Mouse (Mus musculus) brain, embryonic 14.5 days (tissue): ENCODE measurements around the gene Pam.

Source experiments
- CTCF ChIP-seq: fragments of 200-500 bp; IDR thresholded peaks from 2 replicates; pipeline ENCODE4 v1.5.1; 2012; ENCODE audit warnings: inconsistent platforms, mild to moderate bottlenecking, moderate library complexity, borderline replicate concordance; ENCODE audit not compliant: insufficient read depth, insufficient read length; ENCODE audit errors: extremely low read depth
- POLR2A ChIP-seq: fragments of 200-500 bp; IDR thresholded peaks from 2 replicates; pipeline ENCODE4 v1.6.1; 2012; ENCODE audit warnings: mild to moderate bottlenecking, inconsistent platforms, borderline replicate concordance; ENCODE audit not compliant: poor library complexity, insufficient read depth, insufficient read length, severe bottlenecking; ENCODE audit errors: extremely low read depth

DNA sequence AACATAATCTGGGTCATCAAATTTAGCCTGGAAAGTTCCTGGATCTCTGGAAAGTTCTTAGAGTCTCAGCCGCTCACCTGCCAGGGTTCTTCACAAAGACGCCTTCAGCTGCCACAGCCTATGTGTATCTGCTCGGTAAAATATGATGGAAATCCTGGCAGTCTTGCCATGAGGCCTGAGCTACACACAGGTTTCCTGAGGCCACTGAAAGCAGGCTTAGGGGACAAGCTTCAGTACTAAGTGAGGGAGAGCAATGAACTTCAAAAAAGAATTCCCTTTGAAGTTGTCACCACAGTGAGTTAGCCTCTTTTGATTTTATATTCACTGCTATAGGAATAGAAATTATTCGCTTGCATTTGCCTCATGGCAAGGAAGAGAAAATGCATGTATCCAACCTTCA lies 186.7 kb downstream of the Pam start:
- no peak for TF ChIP-seq CTCF
- no peak for TF ChIP-seq POLR2A
